Mouse (Mus musculus) ES-Bruce4 (cell line): ENCODE results near the gene Trappc3.

Experiments used
- CTCF ChIP-seq: IDR thresholded peaks from one replicate; pipeline ENCODE4 v1.8.1; 2011; ENCODE audit warnings: low read depth, low read length
- EP300 ChIP-seq: IDR thresholded peaks from 2 replicates; pipeline ENCODE4 v1.6.1; 2011; ENCODE audit warnings: low read depth, low read length; ENCODE audit not compliant: insufficient read depth

DNA sequence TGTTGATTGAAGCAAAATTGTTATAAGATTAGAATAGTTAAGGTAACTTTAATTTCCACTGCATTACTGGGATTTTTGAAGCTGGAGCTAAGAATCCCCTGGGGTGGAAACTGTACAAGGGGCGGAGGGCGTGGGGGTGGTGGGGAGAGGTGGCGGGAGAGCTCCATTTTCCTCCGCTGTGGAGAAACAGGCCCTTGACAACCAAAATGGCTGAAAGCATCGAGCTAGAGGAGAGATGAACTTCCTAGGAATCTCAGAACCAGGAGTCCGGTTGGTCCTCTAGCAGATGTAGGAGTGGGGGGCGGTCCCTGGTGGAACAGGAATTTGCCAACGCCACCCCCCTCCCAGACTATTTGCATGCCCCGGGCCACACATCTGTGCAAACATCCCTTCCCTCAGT is 19.6 kb downstream of the Trappc3 start:
- no peak for TF ChIP-seq CTCF
- TF ChIP-seq EP300, result no peak
